Mouse (Mus musculus): ENCODE data around the gene Slc2a13. TPM values are rescaled to one million over a fixed set of nuclear protein-coding genes. Genes with fewer than 3 reads are reported as not detected.

Slc2a13 gene
- polyA plus RNA-seq, 1 experiment from 2014 or later, result 2.3 TPM

DNA sequence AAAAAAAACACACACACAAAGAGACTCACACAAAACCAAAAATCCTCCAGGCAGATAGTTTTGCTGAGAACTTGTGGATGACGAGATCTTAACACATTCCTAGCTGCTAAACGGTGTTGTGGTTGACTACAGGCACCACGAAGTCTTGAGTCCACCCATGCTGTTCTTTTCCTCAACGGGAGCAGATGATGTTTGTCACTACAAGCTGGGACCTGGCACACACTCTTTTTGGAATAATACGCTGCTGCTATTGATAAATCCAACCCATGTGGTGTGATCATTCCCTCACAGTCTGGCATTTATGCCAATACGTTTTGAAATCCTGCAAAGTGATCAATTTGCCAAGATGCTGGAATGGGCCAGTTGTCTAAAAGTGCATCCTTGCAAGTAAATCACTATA, 147.6 kb downstream of the Slc2a13 start:
- no peak for ATAC-seq (replicated peaks)
- 67% methylated on average over 6 of the region's 6 CpGs for WGBS

GRCm38 (mm10) chr15:91406979-91407378, 166.1 kb downstream of the Slc2a13 start:
- Histone ChIP-seq H3K27ac (replicated peaks) (no peak overlapping the region), H3K4me2 (replicated peaks) (no peak overlapping the region), H3K9ac (replicated peaks) (no peak overlapping the region), H3K4me1 (no peaks in the 10 kb centered on the region), H3K27me3 (no peaks in the 10 kb centered on the region), H3K4me3 (no peak overlapping the region), H3K36me3 (no peaks in the 10 kb centered on the region), H3K9me3 (no peaks in the 10 kb centered on the region)
- WGBS, result 66% methylated on average over 7 of the region's 7 CpGs
- no peak for ATAC-seq (replicated peaks)

More for the DNA sequence above, 147.6 kb downstream of the Slc2a13 start:
- H3K4me2 ChIP-seq (replicated peaks), result no peak overlapping the region
- H3K4me3 ChIP-seq, result no peak overlapping the region
- no peaks in the 10 kb centered on the region for H3K4me1 ChIP-seq
- H3K27ac ChIP-seq (replicated peaks), result no peak overlapping the region
- H3K9ac ChIP-seq (replicated peaks), result no peak overlapping the region
- H3K36me3 ChIP-seq, result no peaks in the 10 kb centered on the region
- no peaks in the 10 kb centered on the region for H3K9me3 ChIP-seq
- no peaks in the 10 kb centered on the region for H3K27me3 ChIP-seq

- 90% methylated on average over 4 of the region's 4 CpGs for WGBS
Observed at GRCm38 (mm10) chr15:91395165-91395564, 177.9 kb downstream of the Slc2a13 start.

GRCm38 (mm10) chr15:91383694-91384093, 189.4 kb downstream of the Slc2a13 start:
- no peaks in the 10 kb centered on the region for H3K27me3 ChIP-seq
- H3K27ac ChIP-seq (replicated peaks), result no peak overlapping the region
- no peaks in the 10 kb centered on the region for H3K4me1 ChIP-seq
- no peak for ATAC-seq (replicated peaks)
- H3K4me3 ChIP-seq, result no peak overlapping the region
- H3K36me3 ChIP-seq, result no peaks in the 10 kb centered on the region
- no peaks in the 10 kb centered on the region for H3K9me3 ChIP-seq
- H3K9ac ChIP-seq (replicated peaks), result no peak overlapping the region
- 89% methylated on average over 1 of the region's 1 CpGs for WGBS
- no peak overlapping the region for H3K4me2 ChIP-seq (replicated peaks)

More at GRCm38 (mm10) chr15:91395165-91395564, 177.9 kb downstream of the Slc2a13 start:
- Histone ChIP-seq H3K27ac (replicated peaks) (no peak overlapping the region), H3K36me3 (no peaks in the 10 kb centered on the region), H3K27me3 (no peaks in the 10 kb centered on the region), H3K4me3 (no peak overlapping the region), H3K4me2 (replicated peaks) (no peak overlapping the region), H3K9me3 (no peaks in the 10 kb centered on the region), H3K9ac (replicated peaks) (no peak overlapping the region), H3K4me1 (no peaks in the 10 kb centered on the region)
- no peak for ATAC-seq (replicated peaks)

DNA sequence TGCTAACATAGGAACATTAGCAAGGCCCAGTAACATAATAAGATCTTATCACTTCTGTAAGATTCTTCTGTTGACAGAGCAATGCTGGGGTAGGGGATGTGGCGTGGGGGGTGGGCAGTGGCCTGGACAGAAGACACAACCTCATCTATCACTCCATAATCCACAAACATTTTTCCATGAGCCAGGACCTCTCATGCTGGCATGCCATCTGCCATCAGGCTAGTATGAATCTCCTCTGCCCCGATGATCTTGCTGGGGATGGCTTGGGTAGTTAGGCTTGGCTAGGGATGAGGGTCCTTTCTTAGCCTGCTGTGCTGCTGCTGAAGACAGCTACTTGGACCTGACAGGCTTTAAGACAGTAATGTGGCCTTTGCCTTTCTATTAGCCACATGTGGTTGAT, 190.5 kb downstream of the Slc2a13 start:
- H3K9ac ChIP-seq (replicated peaks), result no peak overlapping the region
- no peaks in the 10 kb centered on the region for H3K36me3 ChIP-seq
- no peak overlapping the region for H3K27ac ChIP-seq (replicated peaks)
- H3K4me2 ChIP-seq (replicated peaks), result no peak overlapping the region
- H3K4me1 ChIP-seq, result peaks cover 7% of the 10 kb centered on the region
- 94% methylated on average over 2 of the region's 2 CpGs for WGBS
- no peaks in the 10 kb centered on the region for H3K27me3 ChIP-seq
- ATAC-seq (replicated peaks), result no peak
- H3K9me3 ChIP-seq, result no peaks in the 10 kb centered on the region
- no peak overlapping the region for H3K4me3 ChIP-seq

GRCm38 (mm10) chr15:91381864-91382263, 191.2 kb downstream of the Slc2a13 start:
- 92% methylated on average over 1 of the region's 1 CpGs for WGBS
- Histone ChIP-seq H3K27me3 (no peaks in the 10 kb centered on the region), H3K9me3 (no peaks in the 10 kb centered on the region), H3K4me3 (no peak overlapping the region), H3K36me3 (no peaks in the 10 kb centered on the region), H3K27ac (replicated peaks) (no peak overlapping the region), H3K4me1 (peaks cover 14% of the 10 kb centered on the region), H3K9ac (replicated peaks) (no peak overlapping the region), H3K4me2 (replicated peaks) (no peak overlapping the region)
- ATAC-seq (replicated peaks), result no peak

GRCm38 (mm10) chr15:91378751-91379325, 194.2 kb downstream of the Slc2a13 start:
- no peak overlapping the region for H3K27ac ChIP-seq (replicated peaks)
- no peak overlapping the region for H3K4me3 ChIP-seq
- H3K9ac ChIP-seq (replicated peaks), result no peak overlapping the region
- peaks cover 34% of the 10 kb centered on the region for H3K4me1 ChIP-seq
- H3K4me2 ChIP-seq (replicated peaks), result no peak overlapping the region
- ATAC-seq (replicated peaks), result no peak
- H3K36me3 ChIP-seq, result no peaks in the 10 kb centered on the region
- H3K27me3 ChIP-seq, result no peaks in the 10 kb centered on the region
- WGBS, result 59% methylated on average over 8 of the region's 8 CpGs
- no peaks in the 10 kb centered on the region for H3K9me3 ChIP-seq

DNA sequence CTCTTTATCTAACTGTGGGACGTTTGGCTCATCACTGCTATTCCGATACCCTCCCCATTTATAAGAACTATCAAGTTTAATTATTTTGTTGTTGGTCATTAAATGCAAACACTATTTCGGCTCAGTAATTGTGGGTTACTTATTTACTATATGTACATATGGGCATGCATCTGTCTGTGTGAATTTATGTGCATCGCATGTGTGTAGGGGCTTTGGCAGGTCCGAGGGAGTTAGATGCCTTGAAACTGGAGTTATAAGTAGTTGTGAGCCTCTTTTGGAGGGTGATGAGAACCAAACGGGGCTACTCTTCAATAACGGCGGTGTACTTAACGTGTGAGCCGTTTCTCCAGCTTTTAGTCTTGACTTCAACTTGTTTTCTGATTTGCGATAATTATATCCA, 195.5 kb downstream of the Slc2a13 start:
- Histone ChIP-seq H3K9ac (replicated peaks) (no peak overlapping the region), H3K4me2 (replicated peaks) (peak overlapping the region; percentile 23), H3K36me3 (no peaks in the 10 kb centered on the region), H3K27ac (replicated peaks) (peak overlapping the region; percentile 72), H3K27me3 (no peaks in the 10 kb centered on the region), H3K4me3 (no peak overlapping the region), H3K4me1 (peaks cover 47% of the 10 kb centered on the region), H3K9me3 (no peaks in the 10 kb centered on the region)
- peak; percentile 48; the same call in 1 of the 2 replicates for ATAC-seq (replicated peaks)
- WGBS, result 55% methylated on average over 11 of the region's 11 CpGs

- peaks cover 52% of the 10 kb centered on the region for H3K4me1 ChIP-seq
- ATAC-seq (replicated peaks), result peak; percentile 83
- WGBS, result 21% methylated on average over 11 of the region's 11 CpGs
Observed at GRCm38 (mm10) chr15:91377105-91377504, 196.0 kb downstream of the Slc2a13 start.

DNA sequence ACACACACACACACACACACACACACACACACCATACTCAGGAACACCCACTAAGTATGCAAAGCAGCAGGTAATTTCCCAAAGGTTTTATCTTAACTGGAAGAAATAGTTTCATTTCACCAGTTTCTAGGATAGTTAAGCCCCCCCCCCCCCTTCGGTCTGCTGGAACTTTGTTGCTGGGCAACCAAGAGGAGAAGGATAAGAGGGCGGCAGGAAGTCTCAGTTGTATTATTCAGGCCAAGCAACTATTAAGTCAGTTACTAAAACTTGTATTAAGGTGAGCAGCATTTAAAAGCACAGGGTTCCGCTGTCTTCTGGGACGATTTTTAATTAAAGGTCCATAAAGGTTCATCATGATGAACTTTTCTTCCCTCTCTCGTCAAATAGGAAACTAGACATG, 198.6 kb downstream of the Slc2a13 start:
- Histone ChIP-seq H3K4me2 (replicated peaks) (no peak overlapping the region), H3K27me3 (no peaks in the 10 kb centered on the region), H3K36me3 (no peaks in the 10 kb centered on the region), H3K4me1 (peaks cover 66% of the 10 kb centered on the region), H3K9ac (replicated peaks) (no peak overlapping the region), H3K4me3 (no peak overlapping the region), H3K27ac (replicated peaks) (no peak overlapping the region), H3K9me3 (no peaks in the 10 kb centered on the region)
- ATAC-seq (replicated peaks), result no peak
- WGBS, result 21% methylated on average over 5 of the region's 5 CpGs

More at GRCm38 (mm10) chr15:91377105-91377504, 196.0 kb downstream of the Slc2a13 start:
- Histone ChIP-seq H3K9me3 (no peaks in the 10 kb centered on the region), H3K4me2 (replicated peaks) (peak overlapping the region; percentile 23), H3K27me3 (no peaks in the 10 kb centered on the region), H3K4me3 (no peak overlapping the region), H3K9ac (replicated peaks) (no peak overlapping the region), H3K36me3 (no peaks in the 10 kb centered on the region), H3K27ac (replicated peaks) (peak overlapping the region; percentile 72)

DNA sequence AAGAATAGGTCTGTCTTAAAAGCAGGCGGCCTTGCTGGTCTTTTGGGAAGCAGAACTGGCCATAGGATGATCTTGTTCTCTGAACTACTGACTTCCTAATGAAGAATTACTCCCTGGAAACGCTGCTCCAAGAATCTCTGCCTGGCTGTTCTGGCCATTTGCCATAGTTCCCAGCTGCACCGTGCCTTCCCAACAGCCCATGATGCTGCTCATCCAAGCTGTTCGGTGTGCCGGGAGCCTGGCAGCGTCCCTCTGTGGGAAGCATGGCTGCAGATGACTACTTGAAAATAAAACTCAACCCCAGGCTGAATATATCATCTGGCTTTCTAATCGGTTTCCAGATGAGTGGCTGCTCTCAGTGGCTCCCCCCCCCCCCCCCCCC, 199.9 kb downstream of the Slc2a13 start:
- no peak overlapping the region for H3K4me2 ChIP-seq (replicated peaks)
- no peak overlapping the region for H3K4me3 ChIP-seq
- no peaks in the 10 kb centered on the region for H3K9me3 ChIP-seq
- H3K9ac ChIP-seq (replicated peaks), result no peak overlapping the region
- H3K27me3 ChIP-seq, result no peaks in the 10 kb centered on the region
- WGBS, result 24% methylated on average over 7 of the region's 7 CpGs
- H3K27ac ChIP-seq (replicated peaks), result peak overlapping the region; percentile 78
- ATAC-seq (replicated peaks), result peak; percentile 75
- peaks cover 63% of the 10 kb centered on the region for H3K4me1 ChIP-seq
- no peaks in the 10 kb centered on the region for H3K36me3 ChIP-seq

- H3K36me3 ChIP-seq, result no peaks in the 10 kb centered on the region
- peaks cover 60% of the 10 kb centered on the region for H3K4me1 ChIP-seq
Observed at GRCm38 (mm10) chr15:91372464-91373202, 200.4 kb downstream of the Slc2a13 start.

More at GRCm38 (mm10) chr15:91372464-91373202, 200.4 kb downstream of the Slc2a13 start:
- no peak overlapping the region for H3K9ac ChIP-seq (replicated peaks)
- H3K27ac ChIP-seq (replicated peaks), result peak overlapping the region; percentile 78
- H3K4me3 ChIP-seq, result no peak overlapping the region
- WGBS, result 56% methylated on average over 9 of the region's 9 CpGs
- no peaks in the 10 kb centered on the region for H3K9me3 ChIP-seq
- H3K4me2 ChIP-seq (replicated peaks), result no peak overlapping the region
- no peaks in the 10 kb centered on the region for H3K27me3 ChIP-seq
- peak; percentile 52 for ATAC-seq (replicated peaks)

Measured in forebrain, embryonic 15.5 days (tissue).